Mouse (Mus musculus): Measurements from ENCODE around the gene Abhd16a.

Abhd16a gene

DNA sequence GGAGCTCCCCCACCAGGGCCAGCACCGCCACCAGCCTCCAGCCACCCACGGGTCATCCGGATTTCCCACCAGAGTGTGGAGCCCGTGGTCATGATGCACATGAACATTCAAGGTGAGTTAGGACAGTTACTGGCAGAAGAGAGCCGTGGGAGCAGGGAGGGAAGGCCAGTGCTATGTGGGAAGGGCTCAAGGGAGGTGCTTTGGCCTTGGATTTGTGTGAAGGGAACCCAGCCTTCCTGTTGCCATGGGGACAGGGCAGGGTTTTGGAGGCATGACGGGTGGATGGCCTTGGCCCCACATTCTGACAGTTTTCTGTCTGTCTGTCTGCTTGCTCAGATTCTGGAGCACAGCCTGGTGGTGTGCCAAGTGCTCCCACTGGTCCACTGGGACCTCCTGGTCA lies 52.9 kb downstream of the Abhd16a start:
- DNase-seq (ENCODE audit: low spot score in 2 of 2) = no peak

DNA sequence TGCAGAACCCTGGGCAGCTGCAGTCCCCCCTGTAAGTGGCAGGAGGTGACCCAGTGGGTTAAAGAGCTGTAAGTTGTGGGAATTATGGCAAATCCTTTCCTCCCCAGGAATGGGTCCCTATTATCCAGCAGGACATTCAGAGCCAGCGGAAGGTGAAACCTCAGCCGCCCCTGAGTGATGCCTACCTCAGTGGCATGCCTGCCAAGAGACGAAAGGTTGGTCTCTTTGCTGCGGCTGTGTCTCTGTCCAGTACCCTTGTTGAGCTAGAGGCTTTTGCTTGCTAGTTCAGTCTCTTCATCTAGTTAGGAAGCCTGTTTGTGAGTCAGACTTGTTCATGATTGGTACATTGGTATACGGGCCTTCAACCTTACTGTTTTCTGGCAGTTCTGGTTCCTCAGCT lies 57.1 kb downstream of the Abhd16a start:
- DNase-seq (ENCODE audit: low spot score in 2 of 2) = no peak

DNA sequence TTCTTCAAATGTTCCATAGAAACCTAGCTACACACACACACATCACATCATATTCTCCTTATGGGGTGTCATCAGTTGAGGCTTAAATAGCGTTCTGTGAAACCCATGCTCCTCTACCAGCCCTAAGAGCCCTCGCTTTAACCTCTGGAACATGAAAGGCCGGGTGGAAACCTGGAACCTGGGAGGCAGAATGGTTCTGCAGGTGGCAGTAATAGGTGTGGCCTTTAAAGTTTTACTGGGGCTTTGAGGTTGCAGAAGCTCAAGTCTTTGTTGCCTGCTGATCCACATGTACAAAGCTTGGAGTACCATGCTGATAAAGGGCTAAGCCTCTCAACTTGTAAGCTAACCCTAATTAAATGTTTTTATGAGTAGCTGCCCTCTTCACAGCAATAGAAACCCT lies 58.3 kb downstream of the Abhd16a start:
- no peak for DNase-seq (ENCODE audit: low spot score in 2 of 2)

DNA sequence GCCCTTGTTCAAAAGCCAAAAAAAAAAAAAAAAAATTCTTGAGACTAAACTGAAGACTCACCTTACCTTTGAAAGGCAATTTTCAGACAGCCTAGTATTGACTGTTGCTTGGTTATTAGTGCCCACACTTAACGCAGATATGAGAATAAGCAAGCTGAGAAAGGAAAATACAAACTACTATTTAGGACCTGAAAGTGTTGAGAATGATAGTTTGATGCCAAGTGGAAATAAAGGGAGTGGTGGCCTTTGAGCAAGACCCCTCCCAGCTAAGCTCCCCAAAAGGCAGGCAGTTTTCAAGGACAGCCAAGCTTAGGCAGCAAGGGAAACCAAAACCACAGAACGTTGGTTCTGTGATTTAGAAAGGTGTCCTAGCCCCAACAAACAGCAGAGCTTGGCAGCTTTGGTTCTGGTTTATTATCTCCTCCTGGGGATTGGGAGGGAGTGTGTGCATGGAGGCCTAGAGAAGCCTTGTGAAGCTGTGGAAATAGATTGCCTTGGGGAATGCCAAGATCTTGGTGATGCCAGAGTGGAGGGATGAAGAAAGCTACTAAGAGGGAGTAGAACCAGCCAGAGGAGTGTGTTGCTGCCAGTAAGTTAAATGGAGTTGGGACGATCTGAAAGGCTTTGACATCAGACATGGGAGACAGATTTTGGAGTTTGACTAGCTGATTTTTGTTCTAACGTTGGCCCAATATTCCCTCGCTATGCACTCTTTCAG lies 59.0 kb downstream of the Abhd16a start:
- DNase-seq (ENCODE audit: low spot score in 2 of 2) = no peak

DNA sequence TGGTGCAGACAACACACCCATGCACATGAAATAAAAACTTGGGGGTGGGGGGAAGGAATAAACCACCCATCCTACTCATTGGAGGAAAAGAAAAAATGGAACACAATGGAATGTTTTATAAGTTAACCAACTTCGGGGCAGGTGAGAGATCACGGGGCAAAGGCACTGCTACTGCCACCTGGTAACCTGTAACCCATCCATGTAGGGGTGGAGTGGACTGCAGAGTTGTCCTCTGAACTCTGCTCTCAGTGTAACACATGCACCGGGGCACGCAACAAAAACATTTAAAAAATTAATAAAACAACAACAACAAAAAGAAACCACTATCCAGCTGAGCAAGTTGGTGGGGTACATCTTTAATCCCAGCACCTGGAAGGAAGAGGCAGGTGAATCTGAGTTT lies 63.1 kb downstream of the Abhd16a start:
- DNase-seq (ENCODE audit: low spot score in 2 of 2) = no peak

All from spleen, postnatal 10 days (tissue).